Mouse (Mus musculus) C2C12 (cell line): ENCODE results near the gene Tcte2. TPM values are rescaled to one million over a fixed set of nuclear protein-coding genes. Genes with fewer than 3 reads are reported as not detected.

Experiments
- H3K27me3 ChIP-seq: one replicate; pipeline ENCODE4 v1.6.1; 2011; ENCODE audit not compliant: control insufficient read depth, insufficient read depth, insufficient read length
- H3K36me3 ChIP-seq: one replicate; pipeline ENCODE4 v1.6.1; 2011; ENCODE audit not compliant: control insufficient read depth, insufficient read depth
- H3K4me3 ChIP-seq: one replicate; pipeline ENCODE4 v1.5.1; 2011; ENCODE audit warnings: mild to moderate bottlenecking, control low read depth; ENCODE audit not compliant: poor library complexity, insufficient read depth, severe bottlenecking
- H3K79me2 ChIP-seq: one replicate; pipeline ENCODE4 v1.6.1; 2011; ENCODE audit not compliant: control insufficient read depth, insufficient read depth
- H3K79me3 ChIP-seq: one replicate; pipeline ENCODE4 v1.6.1; 2011; ENCODE audit warnings: low read depth, control low read depth
- H3ac ChIP-seq: one replicate; pipeline ENCODE3; 2011; ENCODE audit warnings: low read depth; ENCODE audit not compliant: control insufficient read depth, insufficient read length
- CEBPB ChIP-seq: IDR thresholded peaks from one replicate; pipeline ENCODE4 v1.6.1; 2011; ENCODE audit warnings: low read depth, mild to moderate bottlenecking, control low read depth, moderate library complexity
- CTCF ChIP-seq: IDR thresholded peaks from one replicate; pipeline ENCODE4 v1.5.1; 2011; ENCODE audit not compliant: control insufficient read depth, insufficient read depth, insufficient read length
- FOSL1 ChIP-seq: IDR thresholded peaks from one replicate; pipeline ENCODE4 v1.8.0; 2011; ENCODE audit warnings: mild to moderate bottlenecking, low read length; ENCODE audit not compliant: poor library complexity, insufficient read depth, severe bottlenecking
- MAX ChIP-seq: IDR thresholded peaks from one replicate; pipeline ENCODE4 v1.6.1; 2011; ENCODE audit warnings: mild to moderate bottlenecking, control low read depth
- MYOD1 ChIP-seq: IDR thresholded peaks from one replicate; pipeline ENCODE4 v1.6.1; 2011; ENCODE audit warnings: low read depth; ENCODE audit not compliant: control insufficient read depth, insufficient read length
- MYOG ChIP-seq: IDR thresholded peaks from one replicate; pipeline ENCODE4 v1.6.1; 2011; ENCODE audit not compliant: control insufficient read depth, insufficient read length; ENCODE audit errors: extremely low read depth
- USF1 ChIP-seq: IDR thresholded peaks from one replicate; pipeline ENCODE4 v1.6.1; 2011; ENCODE audit warnings: low read depth, mild to moderate bottlenecking, control low read depth, moderate library complexity
- polyA plus RNA-seq: library from polyadenylated mRNA; unstranded; fragments of >200 nt; fragmentation: generic; extraction: Trizol; gene quantifications from one replicate; pipeline ENCODE4 v1.2.1, GENCODE M21; 2012; ENCODE audit warnings: missing spikeins

Tcte2 gene
- polyA plus RNA-seq, 1 experiment = 0.44 TPM

DNA sequence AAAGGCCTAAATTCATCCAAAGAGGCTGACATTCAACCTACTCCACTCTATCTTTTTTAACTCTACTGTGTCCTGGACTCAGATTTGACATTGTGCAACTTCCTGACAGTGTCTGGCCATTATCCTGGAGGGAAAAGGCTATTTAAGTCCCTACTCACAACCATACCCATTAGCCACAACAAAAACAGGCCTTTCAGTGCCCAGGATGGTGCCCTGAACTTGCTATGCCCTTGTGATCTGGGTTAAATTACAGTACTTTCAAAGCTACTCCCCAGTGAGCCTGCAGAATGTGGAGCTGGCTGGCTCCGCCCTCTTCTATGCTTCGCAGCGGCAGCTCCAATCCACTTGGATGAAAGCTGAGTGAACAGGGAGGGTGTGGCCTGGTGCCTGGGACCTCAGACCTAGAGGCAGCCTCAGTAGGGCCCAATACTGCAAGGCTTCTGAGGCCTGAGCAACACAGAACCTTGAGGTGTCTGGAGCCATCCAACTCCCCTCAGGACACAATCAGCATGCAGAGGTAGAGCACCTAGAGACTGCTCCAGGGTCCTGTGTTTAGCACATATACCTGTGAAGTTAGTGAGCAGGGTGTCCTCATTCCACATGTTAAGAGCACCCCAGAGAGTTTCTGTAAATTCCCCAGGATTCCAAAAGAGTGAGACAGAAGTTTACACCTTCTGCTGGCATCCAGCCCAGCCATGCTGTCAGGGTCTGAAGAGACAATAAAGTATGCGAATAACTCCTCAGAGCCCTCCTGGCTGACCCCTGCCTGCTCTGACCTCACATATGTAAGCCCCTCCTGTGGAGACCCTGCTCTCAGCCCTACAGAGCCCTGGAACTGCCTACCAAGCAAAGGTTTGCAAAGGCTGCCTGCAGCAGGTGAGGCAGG is 61.3 kb downstream of the Tcte2 start:
- no peak overlapping the region for H3K4me3 ChIP-seq

DNA sequence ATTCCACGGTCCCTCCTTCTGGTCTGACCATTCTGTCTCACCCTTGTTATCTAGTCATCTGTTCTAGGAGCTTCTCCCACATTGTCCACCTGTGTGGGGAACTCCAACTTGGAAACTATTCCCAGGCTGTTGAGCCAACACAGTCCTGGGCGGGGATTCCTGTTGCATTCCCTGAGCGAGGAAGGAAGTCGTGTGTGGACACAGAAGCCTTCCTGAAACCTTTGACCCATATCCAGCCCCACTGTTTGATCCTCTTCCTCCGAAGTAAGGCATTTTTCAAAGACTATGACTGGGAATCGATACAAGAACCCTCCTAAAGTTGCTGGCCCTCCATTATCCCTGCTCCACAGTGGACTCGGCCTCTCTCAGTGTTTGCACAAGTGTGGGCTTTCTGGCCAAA is 61.9 kb downstream of the Tcte2 start:
- Histone ChIP-seq H3K36me3 (no peaks in the 10 kb centered on the region), H3K79me2 (no peaks in the 10 kb centered on the region), H3ac (no peak overlapping the region), H3K79me3 (no peaks in the 10 kb centered on the region), H3K27me3 (no peaks in the 10 kb centered on the region), H3K4me3 (no peak overlapping the region)
- TF ChIP-seq CEBPB (no peak), FOSL1 (no peak), MYOD1 (no peak), MYOG (no peak), USF1 (no peak), MAX (no peak), CTCF (no peak)

More for the DNA sequence above, 61.3 kb downstream of the Tcte2 start:
- no peaks in the 10 kb centered on the region for H3K36me3 ChIP-seq
- H3K79me2 ChIP-seq = no peaks in the 10 kb centered on the region
- TF ChIP-seq USF1 (no peak), CTCF (no peak), FOSL1 (no peak), CEBPB (peak; percentile 66)
- no peaks in the 10 kb centered on the region for H3K79me3 ChIP-seq
- H3K27me3 ChIP-seq = no peaks in the 10 kb centered on the region
- no peak overlapping the region for H3ac ChIP-seq

DNA sequence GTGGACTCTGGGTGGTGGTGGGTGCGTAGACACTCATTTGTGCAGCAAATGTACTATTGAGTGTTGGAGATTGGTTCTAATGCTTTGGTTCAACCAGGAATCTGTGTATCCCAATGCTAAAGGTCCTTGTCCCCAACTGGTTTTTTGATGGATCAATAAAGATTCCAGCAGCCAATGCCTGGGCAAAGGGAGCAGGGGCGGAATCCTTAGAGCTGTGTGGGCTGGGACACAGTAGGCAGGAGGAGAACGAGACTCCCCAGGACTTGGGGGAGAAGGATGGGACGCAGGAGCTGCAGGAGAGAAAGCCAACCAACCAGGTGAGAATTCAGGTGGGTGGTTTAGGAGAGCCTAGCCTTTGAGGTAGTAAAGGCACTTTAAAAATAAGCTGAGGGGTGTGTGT is 63.4 kb downstream of the Tcte2 start:
- Histone ChIP-seq H3K27me3 (no peaks in the 10 kb centered on the region), H3K79me2 (no peaks in the 10 kb centered on the region), H3K79me3 (no peaks in the 10 kb centered on the region), H3K4me3 (no peak overlapping the region), H3K36me3 (no peaks in the 10 kb centered on the region), H3ac (no peak overlapping the region)
- TF ChIP-seq USF1 (no peak), FOSL1 (no peak), MYOD1 (no peak), MYOG (no peak), MAX (no peak), CEBPB (no peak), CTCF (no peak)

DNA sequence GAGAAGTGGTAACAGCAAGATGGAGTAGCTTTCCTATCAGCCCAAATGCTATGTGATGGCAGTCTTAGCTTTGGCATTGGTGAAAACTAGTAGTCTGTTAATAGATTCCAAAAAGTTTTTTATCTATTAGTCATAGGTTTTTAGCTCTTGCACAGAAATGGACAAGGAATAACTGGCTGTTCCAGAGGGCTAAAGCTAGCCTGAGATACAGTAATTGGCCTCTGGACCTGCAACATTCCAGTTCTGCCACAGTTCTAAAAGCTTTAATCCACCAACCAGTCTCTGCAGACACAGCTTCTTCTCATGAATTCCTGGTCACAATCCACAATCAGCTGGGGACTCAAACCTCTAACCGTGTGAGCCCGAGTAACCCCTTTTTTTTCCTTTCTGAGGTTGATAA is 64.0 kb downstream of the Tcte2 start:
- H3K79me3 ChIP-seq = no peaks in the 10 kb centered on the region
- H3K4me3 ChIP-seq = no peak overlapping the region
- TF ChIP-seq CEBPB = no peak

DNA sequence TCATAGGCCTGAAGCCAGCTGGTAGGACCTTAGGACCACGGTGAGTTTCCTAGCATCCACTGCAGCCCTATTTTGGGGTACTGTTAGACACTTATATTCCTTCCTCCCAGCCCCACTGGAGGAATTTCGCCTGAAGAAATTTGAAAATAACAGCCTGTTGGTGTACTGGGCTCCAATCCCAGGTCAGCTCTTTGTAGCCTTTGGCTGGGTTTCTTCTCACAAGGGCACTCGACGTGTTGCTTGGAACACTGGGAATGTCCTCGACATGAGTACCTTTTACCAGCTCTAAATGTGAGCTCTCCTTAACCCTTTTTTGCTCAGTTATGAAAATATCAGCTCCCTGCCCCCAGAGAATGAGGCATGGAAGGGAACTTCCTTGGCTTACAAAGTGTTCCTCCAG is 65.7 kb downstream of the Tcte2 start:
- Histone ChIP-seq H3K79me2 (no peaks in the 10 kb centered on the region), H3K4me3 (no peak overlapping the region), H3K79me3 (no peaks in the 10 kb centered on the region), H3ac (no peak overlapping the region), H3K27me3 (no peaks in the 10 kb centered on the region), H3K36me3 (no peaks in the 10 kb centered on the region)
- TF ChIP-seq USF1 = no peak
- no peak for TF ChIP-seq CTCF
- no peak for TF ChIP-seq MYOG
- TF ChIP-seq MYOD1 = no peak
- TF ChIP-seq FOSL1 = no peak
- TF ChIP-seq MAX = no peak
- TF ChIP-seq CEBPB = no peak

More for the DNA sequence above, 64.0 kb downstream of the Tcte2 start:
- H3ac ChIP-seq = no peak overlapping the region
- no peaks in the 10 kb centered on the region for H3K79me2 ChIP-seq
- H3K27me3 ChIP-seq = no peaks in the 10 kb centered on the region
- H3K36me3 ChIP-seq = no peaks in the 10 kb centered on the region

DNA sequence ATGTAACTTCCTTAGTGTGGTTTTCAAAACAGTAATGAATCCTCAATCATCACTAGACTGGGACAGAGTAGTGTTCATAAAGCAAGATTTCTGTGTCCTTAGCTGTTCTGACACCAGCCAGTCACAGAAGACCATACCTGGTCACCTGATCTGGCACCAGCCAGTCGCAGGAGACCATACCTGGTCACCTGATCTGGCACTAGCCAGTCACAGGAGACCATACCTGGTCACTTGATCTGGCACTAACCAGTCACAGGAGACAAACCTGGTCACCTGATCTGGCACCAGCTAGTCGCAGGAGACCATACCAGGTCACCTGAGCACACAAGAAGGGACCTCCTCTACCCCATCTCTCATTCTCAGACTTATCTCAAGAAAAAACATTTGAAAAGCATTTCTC is 66.4 kb downstream of the Tcte2 start:
- Histone ChIP-seq H3K4me3 (no peak overlapping the region), H3ac (no peak overlapping the region), H3K79me3 (no peaks in the 10 kb centered on the region), H3K27me3 (no peaks in the 10 kb centered on the region), H3K36me3 (no peaks in the 10 kb centered on the region), H3K79me2 (no peaks in the 10 kb centered on the region)
- TF ChIP-seq FOSL1 = no peak
- TF ChIP-seq CTCF = no peak
- TF ChIP-seq MYOD1 = no peak
